Mouse (Mus musculus): Measurements from ENCODE around the gene Dennd1b.

GRCm38 (mm10) chr1:139091701-139092100, 128.5 kb downstream of the Dennd1b start:
- TF ChIP-seq MYC (IDR thresholded peaks at IDR 0.05; ENCODE audit: low read depth, low read length), result no peak
- no peak for TF ChIP-seq POLR2A (IDR thresholded peaks at IDR 0.05; ENCODE audit: low read depth, low read length)
- TF ChIP-seq TBP (conservative IDR thresholded peaks at IDR 0.05; ENCODE audit: low read depth, low read length), result no peak
- no peak for TF ChIP-seq ETS1 (conservative IDR thresholded peaks at IDR 0.05; ENCODE audit: low read depth, low read length)
- no peak for TF ChIP-seq HCFC1 (IDR thresholded peaks at IDR 0.05; ENCODE audit: low read depth, low read length)
- no peak for TF ChIP-seq CTCF (conservative IDR thresholded peaks at IDR 0.05 in 1 of 2, IDR thresholded peaks at IDR 0.05 in 1 of 2; ENCODE audit: low read depth in 2 of 2, low read length in 2 of 2)
- no peak for TF ChIP-seq EP300 (IDR thresholded peaks at IDR 0.05; ENCODE audit: low read length)
- TF ChIP-seq MEF2A (IDR thresholded peaks at IDR 0.05; ENCODE audit: borderline replicate concordance, low read depth, low read length), result no peak
